8 mouse cellular contexts compared by ENCODE assay signal in the genomic region with DNA sequence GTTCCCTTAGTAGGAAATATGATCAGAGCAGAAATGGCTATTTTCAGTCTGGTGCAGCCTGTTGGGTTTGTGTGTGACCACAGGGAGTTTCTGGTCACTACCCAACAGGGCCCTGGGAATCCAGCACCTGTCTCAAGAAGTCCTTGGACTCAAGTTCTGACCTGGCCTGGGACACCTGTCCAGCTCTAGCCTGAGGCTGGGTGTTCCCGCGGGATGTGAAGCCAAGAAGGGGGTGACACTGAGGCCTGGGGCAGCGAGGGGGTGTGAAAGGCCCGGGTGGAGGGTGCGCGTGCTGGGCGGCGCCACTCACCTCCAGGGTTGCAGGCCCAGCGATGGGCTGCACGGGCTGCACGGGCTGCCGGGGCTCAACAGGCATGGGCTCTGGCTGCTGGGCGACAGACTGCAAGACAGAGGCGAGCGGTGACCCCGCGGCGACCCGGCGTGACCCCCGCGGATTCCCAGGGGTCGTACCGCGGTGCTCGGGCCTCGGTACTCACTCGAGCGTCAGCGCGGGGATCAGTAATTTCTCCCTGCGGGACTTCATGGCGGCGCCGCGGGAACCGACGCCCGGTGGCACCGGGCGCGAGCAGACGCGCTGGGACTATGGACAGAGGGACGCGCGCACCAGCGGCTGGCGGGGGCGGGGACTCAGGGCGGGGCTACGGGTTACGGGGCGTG. TPM values are rescaled to one million over a fixed set of nuclear protein-coding genes. Genes with fewer than 3 reads are reported as not detected.
DNase-seq lines count a peak whose midpoint lies in the region; ATAC-seq and TF ChIP-seq lines count a peak whose summit lies in the region.

No protein-coding gene starts in this region.

- H3K36me3 ChIP-seq in kidney, embryonic 14.5 days (ENCODE audit: control insufficient read depth, insufficient read depth, low read length), result no peaks in the 10 kb centered on the region
- no peaks in the 10 kb centered on the region; a peak in 1 of 4 replicates for H3K36me3 ChIP-seq in MEL (ENCODE audit: control insufficient read depth in 1 of 2, insufficient read depth in 2 of 2, low read length in 2 of 2)
- no peaks in the 10 kb centered on the region for H3K36me3 ChIP-seq in forebrain, embryonic 14.5 days (ENCODE audit: control insufficient read depth, insufficient read depth, low read length)
- no peaks in the 10 kb centered on the region for H3K36me3 ChIP-seq in limb, embryonic 15.5 days
- no peaks in the 10 kb centered on the region for H3K36me3 ChIP-seq in stomach, postnatal 0 days (ENCODE audit: control insufficient read depth, insufficient read depth, low read length)

- no peak for TF ChIP-seq CTCF in MEL (IDR thresholded peaks at IDR 0.05 in 2 of 3, conservative IDR thresholded peaks at IDR 0.05 in 1 of 3; ENCODE audit: control insufficient read depth in 1 of 3, insufficient read depth in 1 of 3, low read depth in 2 of 3, low read length in 3 of 3, poor library complexity in 1 of 3, severe bottlenecking in 1 of 3)
- no peak for TF ChIP-seq CTCF in stomach, postnatal 0 days (IDR thresholded peaks at IDR 0.05; ENCODE audit: low read depth)

- no peak for TF ChIP-seq RAD21 in MEL (IDR thresholded peaks at IDR 0.05; ENCODE audit: low read depth, low read length)

- H3K4me1 ChIP-seq in kidney, embryonic 14.5 days (ENCODE audit: control insufficient read depth, insufficient read depth, low read length), result peaks cover 3% of the 10 kb centered on the region
- peaks cover 0 to 12% of the 10 kb centered on the region in 2 experiments; a peak in 2 of 4 replicates for H3K4me1 ChIP-seq in MEL (ENCODE audit: control insufficient read depth in 1 of 2, insufficient read depth in 2 of 2, low read length in 2 of 2)
- H3K4me1 ChIP-seq in forebrain, embryonic 14.5 days (ENCODE audit: control insufficient read depth, insufficient read depth, low read length), result peaks cover 17% of the 10 kb centered on the region
- H3K4me1 ChIP-seq in limb, embryonic 15.5 days, result peaks cover 33% of the 10 kb centered on the region
- H3K4me1 ChIP-seq in stomach, postnatal 0 days (replicated peaks; ENCODE audit: control insufficient read depth, insufficient read depth), result 0 out of 2 replicates have a peak, but pooled peaks cover 6% of the 10 kb centered on the region

- peak overlapping the region; percentile 84 for H3K4me2 ChIP-seq in kidney, embryonic 14.5 days (replicated peaks; ENCODE audit: low read depth, low read length)
- peak overlapping the region; percentile 91 for H3K4me2 ChIP-seq in forebrain, embryonic 14.5 days (ENCODE audit: low read length)
- H3K4me2 ChIP-seq in limb, embryonic 15.5 days, result peak overlapping the region; percentile 93
- peak overlapping the region; percentile 93 for H3K4me2 ChIP-seq in stomach, postnatal 0 days (replicated peaks; ENCODE audit: low read depth)

- peaks cover 38% of the 10 kb centered on the region for H3K27me3 ChIP-seq in kidney, embryonic 14.5 days (ENCODE audit: control insufficient read depth, insufficient read depth, low read length)
- H3K27me3 ChIP-seq in MEL (ENCODE audit: control insufficient read depth in 1 of 2, insufficient read depth in 2 of 2, low read length in 2 of 2), result no peaks in the 10 kb centered on the region
- H3K27me3 ChIP-seq in forebrain, embryonic 14.5 days (replicated peaks; ENCODE audit: control insufficient read depth, insufficient read depth, low read length), result peaks cover 23% of the 10 kb centered on the region
- H3K27me3 ChIP-seq in limb, embryonic 15.5 days, result peaks cover 38% of the 10 kb centered on the region
- no peaks in the 10 kb centered on the region for H3K27me3 ChIP-seq in stomach, postnatal 0 days (ENCODE audit: control insufficient read depth, insufficient read depth, low read length)

- H3K79me2 ChIP-seq in MEL (ENCODE audit: control insufficient read depth, insufficient read depth, low read length, poor library complexity), result peaks cover 7% of the 10 kb centered on the region

- 2% methylated on average over 54 of the region's 54 CpGs for WGBS in kidney, embryonic 14.5 days
- 1% methylated on average over 50 of the region's 54 CpGs for WGBS in forebrain, embryonic 14.5 days
- WGBS in limb, embryonic 15.5 days, result 3% methylated on average over 53 of the region's 54 CpGs
- WGBS in stomach, postnatal 0 days, result 4% methylated on average over 42 of the region's 54 CpGs

- TF ChIP-seq EP300 in MEL (IDR thresholded peaks at IDR 0.05; ENCODE audit: low read depth in 1 of 2, low read length in 2 of 2), result no peak
- no peak for TF ChIP-seq EP300 in stomach, postnatal 0 days (optimal IDR thresholded peaks at IDR 0.05)

- no peak overlapping the region for H3K27ac ChIP-seq in kidney, embryonic 14.5 days (ENCODE audit: low read depth, low read length)
- no peak overlapping the region for H3K27ac ChIP-seq in MEL (ENCODE audit: control insufficient read depth, low read depth, low read length)
- peak overlapping the region; percentile 27; the same call in 1 of the 2 replicates for H3K27ac ChIP-seq in forebrain, embryonic 14.5 days (ENCODE audit: low read depth, low read length)
- H3K27ac ChIP-seq in limb, embryonic 15.5 days, result 0 out of 2 replicates have a peak overlapping the region, but pooled peaks have one; percentile 11
- H3K27ac ChIP-seq in stomach, postnatal 0 days (replicated peaks), result peak overlapping the region; percentile 49

- H3K9ac ChIP-seq in kidney, embryonic 14.5 days (ENCODE audit: low read depth, low read length), result peak overlapping the region; percentile 60
- peak overlapping the region; percentile 68 for H3K9ac ChIP-seq in MEL (ENCODE audit: control insufficient read depth, low read depth, low read length, poor library complexity, severe bottlenecking)
- H3K9ac ChIP-seq in forebrain, embryonic 14.5 days (ENCODE audit: low read length), result peak overlapping the region; percentile 73
- peak overlapping the region; percentile 55; the same call in 1 of the 2 replicates for H3K9ac ChIP-seq in limb, embryonic 15.5 days
- peak overlapping the region; percentile 60 for H3K9ac ChIP-seq in stomach, postnatal 0 days (ENCODE audit: low read length)

- H3K9me3 ChIP-seq in kidney, embryonic 14.5 days (ENCODE audit: control insufficient read depth, low read length), result no peaks in the 10 kb centered on the region
- H3K9me3 ChIP-seq in MEL (replicated peaks; ENCODE audit: insufficient read depth, low read length), result no peaks in the 10 kb centered on the region
- H3K9me3 ChIP-seq in forebrain, embryonic 14.5 days (replicated peaks; ENCODE audit: control insufficient read depth, low read length), result no peaks in the 10 kb centered on the region
- H3K9me3 ChIP-seq in limb, embryonic 15.5 days, result no peaks in the 10 kb centered on the region
- no peaks in the 10 kb centered on the region for H3K9me3 ChIP-seq in stomach, postnatal 0 days (ENCODE audit: control insufficient read depth, low read length)

- no peak for TF ChIP-seq POLR2A in MEL (IDR thresholded peaks at IDR 0.05; ENCODE audit: control insufficient read depth in 1 of 2, insufficient read depth in 1 of 2, low read depth in 1 of 2, low read length in 2 of 2, poor library complexity in 1 of 2)

- peak; percentile 2 for ATAC-seq in kidney, embryonic 14.5 days (ENCODE audit: low FRiP score, low TSS enrichment)
- peak; percentile 3; the same call in 1 of the 2 replicates for ATAC-seq in forebrain, embryonic 14.5 days
- ATAC-seq in limb, embryonic 15.5 days (ENCODE audit: insufficient number of reproducible peaks, low FRiP score, low TSS enrichment, low read depth), result no peak
- ATAC-seq in stomach, postnatal 0 days (ENCODE audit: low FRiP score, low TSS enrichment), result no peak

- H3K4me3 ChIP-seq in kidney, embryonic 14.5 days (ENCODE audit: low read length), result peak overlapping the region; percentile 59
- H3K4me3 ChIP-seq in MEL (ENCODE audit: control insufficient read depth in 1 of 2, insufficient read depth in 1 of 2, low read depth in 2 of 2, low read length in 2 of 2), result peak overlapping the region; percentile 56
- peak overlapping the region; percentile 54 for H3K4me3 ChIP-seq in forebrain, embryonic 14.5 days (ENCODE audit: low read depth, low read length)
- H3K4me3 ChIP-seq in limb, embryonic 15.5 days, result peak overlapping the region; percentile 56
- H3K4me3 ChIP-seq in stomach, postnatal 0 days (ENCODE audit: low read depth, low read length), result peak overlapping the region; percentile 53

- DNase-seq in kidney, adult 8-10 months, result no peak
- no peak for DNase-seq in MEL (ENCODE audit: low read depth, low spot score)
- DNase-seq in forebrain, embryonic 14.5 days (ENCODE audit: low spot score), result peak; percentile 6
- DNase-seq in stomach, postnatal 0 days (ENCODE audit: low spot score), result peak; percentile 48
- no peak for DNase-seq in Muller cell, postnatal 12 days (ENCODE audit: inconsistent ontology term)
- DNase-seq in layer of hippocampus, adult 9-11 months, result no peak

RNA-seq across cellular contexts. Expression of a gene that starts 8.3 kb away (rescaled TPM):
- polyA plus RNA-seq in kidney, embryonic 14.5 days (2014; fragmentation: Nextera tagmentation; extraction: Ambion mirVana), result 13.4 and 17.2 TPM in 2 replicates
- total RNA-seq in MEL (2012; rRNA removed), result 10.4 and 13.5 TPM in 2 replicates
- 10 to 100 TPM in 1 of 2 experiments, not detected in 1; 54.7 TPM for polyA plus RNA-seq in MEL (2012; ENCODE audit: insufficient read depth in 1 of 2, insufficient read length in 2 of 2, low read depth in 1 of 2, low replicate concordance in 2 of 2, missing spikeins in 1 of 2)
- 15.5 and 18.6 TPM in 2 replicates for polyA plus RNA-seq in forebrain, embryonic 14.5 days (2014; fragmentation: Nextera tagmentation; extraction: Ambion mirVana)
- polyA plus RNA-seq in limb, embryonic 15.5 days (2015; fragmentation: Nextera tagmentation; extraction: Ambion mirVana), result 13.8 and 14.4 TPM in 2 replicates
- 5.6 and 5.7 TPM in 2 replicates for polyA plus RNA-seq in stomach, postnatal 0 days (2015; fragmentation: Nextera tagmentation; extraction: Ambion mirVana)

RNA-seq across cellular contexts. Expression of a gene that starts 11.7 kb away (rescaled TPM):
- polyA plus RNA-seq in kidney, embryonic 14.5 days (2014; fragmentation: Nextera tagmentation; extraction: Ambion mirVana), result not detected in 2 replicates
- total RNA-seq in MEL (2012; rRNA removed), result 1.2 and 1.4 TPM in 2 replicates
- 1 to 10 TPM in 1 of 2 experiments, not detected in 1; 2.2 TPM for polyA plus RNA-seq in MEL (2012; ENCODE audit: insufficient read depth in 1 of 2, insufficient read length in 2 of 2, low read depth in 1 of 2, low replicate concordance in 2 of 2, missing spikeins in 1 of 2)
- polyA plus RNA-seq in forebrain, embryonic 14.5 days (2014; fragmentation: Nextera tagmentation; extraction: Ambion mirVana), result 0.22 TPM in 1 of 2 replicates, not detected in the other
- polyA plus RNA-seq in limb, embryonic 15.5 days (2015; fragmentation: Nextera tagmentation; extraction: Ambion mirVana), result 0.13 and 0.35 TPM in 2 replicates
- polyA plus RNA-seq in stomach, postnatal 0 days (2015; fragmentation: Nextera tagmentation; extraction: Ambion mirVana), result 0.19 and 0.29 TPM in 2 replicates

RNA-seq across cellular contexts. Expression of a gene that starts 20.0 kb away (rescaled TPM):
- polyA plus RNA-seq in kidney, embryonic 14.5 days (2014; fragmentation: Nextera tagmentation; extraction: Ambion mirVana), result 33.3 and 49.1 TPM in 2 replicates
- 23.7 and 25.4 TPM in 2 replicates for total RNA-seq in MEL (2012; rRNA removed)
- polyA plus RNA-seq in MEL (2012; ENCODE audit: insufficient read depth in 1 of 2, insufficient read length in 2 of 2, low read depth in 1 of 2, low replicate concordance in 2 of 2, missing spikeins in 1 of 2), result 10 to 100 TPM in 1 of 2 experiments, not detected in 1; 37.8 TPM
- 57.9 and 84.9 TPM in 2 replicates for polyA plus RNA-seq in forebrain, embryonic 14.5 days (2014; fragmentation: Nextera tagmentation; extraction: Ambion mirVana)
- 85.8 and 91.4 TPM in 2 replicates for polyA plus RNA-seq in limb, embryonic 15.5 days (2015; fragmentation: Nextera tagmentation; extraction: Ambion mirVana)
- polyA plus RNA-seq in stomach, postnatal 0 days (2015; fragmentation: Nextera tagmentation; extraction: Ambion mirVana), result 36.8 and 39.0 TPM in 2 replicates

RNA-seq across cellular contexts. Expression of a gene that starts 35.8 kb away (rescaled TPM):
- 47.9 and 52.7 TPM in 2 replicates for polyA plus RNA-seq in kidney, embryonic 14.5 days (2014; fragmentation: Nextera tagmentation; extraction: Ambion mirVana)
- total RNA-seq in MEL (2012; rRNA removed), result 41.9 and 52.8 TPM in 2 replicates
- 100 to 1,000 TPM in 1 of 2 experiments, not detected in 1; 102 TPM for polyA plus RNA-seq in MEL (2012; ENCODE audit: insufficient read depth in 1 of 2, insufficient read length in 2 of 2, low read depth in 1 of 2, low replicate concordance in 2 of 2, missing spikeins in 1 of 2)
- polyA plus RNA-seq in forebrain, embryonic 14.5 days (2014; fragmentation: Nextera tagmentation; extraction: Ambion mirVana), result 52.3 and 60.8 TPM in 2 replicates
- polyA plus RNA-seq in limb, embryonic 15.5 days (2015; fragmentation: Nextera tagmentation; extraction: Ambion mirVana), result 41.9 and 46.1 TPM in 2 replicates
- 77.3 and 80.1 TPM in 2 replicates for polyA plus RNA-seq in stomach, postnatal 0 days (2015; fragmentation: Nextera tagmentation; extraction: Ambion mirVana)

RNA-seq across cellular contexts. Expression of a gene that starts 42.1 kb away (rescaled TPM):
- 14.3 and 16.4 TPM in 2 replicates for polyA plus RNA-seq in kidney, embryonic 14.5 days (2014; fragmentation: Nextera tagmentation; extraction: Ambion mirVana)
- total RNA-seq in MEL (2012; rRNA removed), result 1.8 TPM in 2 replicates
- polyA plus RNA-seq in MEL (2012; ENCODE audit: insufficient read depth in 1 of 2, insufficient read length in 2 of 2, low read depth in 1 of 2, low replicate concordance in 2 of 2, missing spikeins in 1 of 2), result 1 to 10 TPM in 1 of 2 experiments, not detected in 1; 5.6 TPM
- polyA plus RNA-seq in forebrain, embryonic 14.5 days (2014; fragmentation: Nextera tagmentation; extraction: Ambion mirVana), result 330 and 371 TPM in 2 replicates
- polyA plus RNA-seq in limb, embryonic 15.5 days (2015; fragmentation: Nextera tagmentation; extraction: Ambion mirVana), result 17.1 and 19.4 TPM in 2 replicates
- 18.9 and 19.0 TPM in 2 replicates for polyA plus RNA-seq in stomach, postnatal 0 days (2015; fragmentation: Nextera tagmentation; extraction: Ambion mirVana)

Comparison
In these comparisons a context has a peak if more than half of its experiments do, and no peak if none do; other contexts are left out.
1. ATAC-seq: peak in kidney, embryonic 14.5 days (single experiment) and forebrain, embryonic 14.5 days (single experiment); none in limb, embryonic 15.5 days (single experiment) and stomach, postnatal 0 days (single experiment).
2. H3K27ac ChIP-seq: peak in forebrain, embryonic 14.5 days (single experiment), limb, embryonic 15.5 days (single experiment) and stomach, postnatal 0 days (single experiment); none in kidney, embryonic 14.5 days (single experiment) and MEL (single experiment).
3. DNase-seq: peak in forebrain, embryonic 14.5 days (single experiment) and stomach, postnatal 0 days (single experiment); none in kidney, adult 8-10 months (0 of 2), MEL (single experiment), Muller cell, postnatal 12 days (single experiment) and layer of hippocampus, adult 9-11 months (single experiment).
4. Peak in every context shown above with its lines, with median percentiles within 50 percentile points of each other: H3K4me2 ChIP-seq, H3K4me3 ChIP-seq and H3K9ac ChIP-seq.